In genomic region chr16:96082301-96083178, GRCm38 (mm10) we compare ENCODE assay signal across 8 mouse cellular contexts. TPM values are rescaled to one million over a fixed set of nuclear protein-coding genes. Genes with fewer than 3 reads are reported as not detected.
A peak's percentile ranks its signal among the peaks of the same experiment; 100 is the strongest.
DNase-seq lines count a peak whose midpoint lies in the region; ATAC-seq and TF ChIP-seq lines count a peak whose summit lies in the region.

Gene Brwd1, minus strand, starts transcription at chr16:96082526.

- H3K4me2 ChIP-seq in hindbrain, embryonic 12.5 days (replicated peaks) = peak within 1 kb of the TSS; percentile 64
- peak within 1 kb of the TSS; percentile 69 for H3K4me2 ChIP-seq in lung, postnatal 0 days (replicated peaks; ENCODE audit: low read depth, low read length)

- ATAC-seq in Patski = peak; percentile 72
- peak; percentile 84 for ATAC-seq in hindbrain, embryonic 12.5 days (ENCODE audit: low FRiP score)
- ATAC-seq in lung, postnatal 0 days = peak; percentile 87

- POLR2A ChIA-PET in Patski (lab: Charles Lee) = interaction anchor here (0.9 to 3.5 kb wide), 5 partner anchors 9 to 62 kb away, joined by 3 to 21 read pairs (median 5); no protein-coding TSS in a partner anchor

- no peaks in the 10 kb centered on the region for H3K9me3 ChIP-seq in hindbrain, embryonic 12.5 days (replicated peaks)
- H3K9me3 ChIP-seq in lung, postnatal 0 days (ENCODE audit: low read length) = no peaks in the 10 kb centered on the region

- peak within 1 kb of the TSS; percentile 99 for H3K27ac ChIP-seq in hindbrain, embryonic 12.5 days
- peak within 1 kb of the TSS; percentile 99 for H3K27ac ChIP-seq in lung, postnatal 0 days (ENCODE audit: low read length)

- TF ChIP-seq EP300 in lung, postnatal 0 days (IDR thresholded peaks at IDR 0.05) = no peak

- in situ Hi-C loops in Patski (cut with MboI; ENCODE audit: low pct_unique_long_range_greater_than_20kb) = no loop called here

- peaks cover 13% of the 10 kb centered on the region for H3K4me1 ChIP-seq in hindbrain, embryonic 12.5 days
- H3K4me1 ChIP-seq in lung, postnatal 0 days (ENCODE audit: insufficient read depth, low read depth, low read length) = no peaks in the 10 kb centered on the region

- H3K36me3 ChIP-seq in hindbrain, embryonic 12.5 days = peaks cover 26% of the 10 kb centered on the region
- 0 out of 2 replicates have a peak, but pooled peaks cover 13% of the 10 kb centered on the region for H3K36me3 ChIP-seq in lung, postnatal 0 days (ENCODE audit: insufficient read depth, low read length)

- no peak for TF ChIP-seq CTCF in Patski (IDR thresholded peaks at IDR 0.05)
- 0 out of 2 replicates have a peak, but pooled peaks have one; percentile 1 for TF ChIP-seq CTCF in lung, postnatal 0 days (IDR thresholded peaks at IDR 0.05)

- under 1% methylated on average over 69 of the region's 107 CpGs for WGBS in hindbrain, embryonic 12.5 days
- WGBS in lung, postnatal 0 days = under 1% methylated on average over 52 of the region's 107 CpGs

- H3K4me3 ChIP-seq in hindbrain, embryonic 12.5 days = peak within 1 kb of the TSS; percentile 99
- peak within 1 kb of the TSS; percentile 99 for H3K4me3 ChIP-seq in lung, postnatal 0 days (ENCODE audit: low read depth, low read length)

- CTCF ChIA-PET in Patski (lab: Charles Lee) = interaction anchor here (2.3 kb wide), 1 partner anchor 9 kb away, joined by 8 read pairs; no protein-coding TSS in a partner anchor

- DNase-seq in Patski (ENCODE audit: low read depth, low spot score) = no peak
- DNase-seq in cerebellum, postnatal 14 days = peak; percentile 96
- DNase-seq in frontal cortex, postnatal 14 days (ENCODE audit: low spot score in 2 of 2) = peak; percentile 82 to 83
- peak; percentile 85 to 93 for DNase-seq in layer of hippocampus, postnatal 10 days (ENCODE audit: low spot score in 2 of 2)
- peak; percentile 96 for DNase-seq in lung, postnatal 0 days (ENCODE audit: low spot score)
- peak; percentile 78 for DNase-seq in ovary, postnatal 14 days (ENCODE audit: low spot score)
- peak; percentile 88 for DNase-seq in thymus, postnatal 10 days (ENCODE audit: low spot score in 2 of 2)

- H3K27me3 ChIP-seq in Patski = no peaks in the 10 kb centered on the region
- no peaks in the 10 kb centered on the region for H3K27me3 ChIP-seq in hindbrain, embryonic 12.5 days
- H3K27me3 ChIP-seq in lung, postnatal 0 days (replicated peaks; ENCODE audit: insufficient read depth, low read length) = no peaks in the 10 kb centered on the region

- peak within 1 kb of the TSS; percentile 98 for H3K9ac ChIP-seq in hindbrain, embryonic 12.5 days
- H3K9ac ChIP-seq in lung, postnatal 0 days (replicated peaks; ENCODE audit: low read depth) = peak within 1 kb of the TSS; percentile 99

RNA-seq across cellular contexts. Expression of gene Brwd1, which starts in this region (rescaled TPM):
- 46.6 TPM for polyA plus RNA-seq in Patski (2021)
- 219 and 232 TPM in 2 replicates for polyA plus RNA-seq in hindbrain, embryonic 12.5 days (2016; fragmentation: Nextera tagmentation; extraction: Ambion mirVana)
- 100 to 1,000 TPM; 101 to 152 TPM for total RNA-seq in layer of hippocampus, postnatal 10 days (2021)
- polyA plus RNA-seq in lung, postnatal 0 days (2015; fragmentation: Nextera tagmentation; extraction: Ambion mirVana) = 38.2 and 42.5 TPM in 2 replicates
